Comparison of ENCODE assay signal across 20 mouse cellular contexts in the genomic region with DNA sequence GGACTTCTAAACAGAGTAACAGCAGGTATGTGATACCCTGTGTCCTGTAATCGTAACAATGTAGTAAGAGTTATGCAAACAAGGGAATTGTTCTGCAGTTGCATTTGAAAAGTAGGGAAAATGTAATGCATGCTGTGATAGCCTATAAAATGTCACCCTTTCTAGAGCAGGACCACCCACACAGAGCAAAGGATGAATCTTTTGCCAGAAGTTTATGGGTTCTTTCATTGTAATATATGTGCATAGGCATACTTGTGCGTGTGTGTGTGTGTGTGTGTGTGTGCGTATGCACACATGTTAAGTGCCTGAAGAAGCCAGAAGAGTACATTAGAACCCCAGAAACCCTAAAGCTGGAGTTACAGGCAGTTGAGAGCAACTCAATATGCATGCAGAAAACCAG.
"Had no signal": no experiment of that assay in that cellular context is flagged by ENCODE, and none has a peak within 500 bp of the region (broad histone marks: within the 10 kb centered on the region; RNA-seq: fewer than 3 reads in every experiment).

No protein-coding gene starts in this region.

- DNase-seq: lung, adult 18-20 months; lung, postnatal 14 days; lung, postnatal 4 days; midbrain, embryonic 14.5 days; retina, postnatal 1 day; right cerebral cortex, adult 18-20 months; right cerebral cortex, postnatal 25 days; right cerebral cortex, postnatal 4 days; spleen, adult 18-20 months; thymus, adult 18-20 months; thymus, postnatal 14 days; thymus, postnatal 36 days had no signal

- H3K4me1 ChIP-seq: midbrain, embryonic 10.5 days; midbrain, embryonic 12.5 days; neural tube, embryonic 13.5 days; neural tube, embryonic 15.5 days had no signal

- H3K36me3 ChIP-seq: lung, embryonic 15.5 days; midbrain, embryonic 10.5 days; midbrain, embryonic 12.5 days; neural tube, embryonic 13.5 days; neural tube, embryonic 15.5 days had no signal

- H3K4me2 ChIP-seq: lung, embryonic 15.5 days; midbrain, embryonic 12.5 days; neural tube, embryonic 13.5 days; neural tube, embryonic 15.5 days had no signal

- H3K4me3 ChIP-seq: lung, embryonic 15.5 days; midbrain, embryonic 10.5 days; midbrain, embryonic 12.5 days; myocyte; neural tube, embryonic 13.5 days; neural tube, embryonic 15.5 days had no signal

- H3K9ac ChIP-seq: lung, embryonic 15.5 days; midbrain, embryonic 12.5 days; neural tube, embryonic 13.5 days; neural tube, embryonic 15.5 days had no signal

- H3K27me3 ChIP-seq: lung, embryonic 15.5 days; midbrain, embryonic 12.5 days; neural tube, embryonic 13.5 days; neural tube, embryonic 15.5 days had no signal

- H3K9me3 ChIP-seq: lung, embryonic 15.5 days; midbrain, embryonic 10.5 days; midbrain, embryonic 12.5 days; neural tube, embryonic 13.5 days; neural tube, embryonic 15.5 days had no signal

- ATAC-seq: lung, postnatal 0 days; midbrain, embryonic 16.5 days had no signal

- H3K27ac ChIP-seq: lung, embryonic 15.5 days; midbrain, embryonic 10.5 days; midbrain, embryonic 12.5 days; neural tube, embryonic 13.5 days; neural tube, embryonic 15.5 days had no signal
